Mouse (Mus musculus) hindbrain, embryonic 14.5 days (tissue): ENCODE measurements around the gene Phf13. TPM values are rescaled to one million over a fixed set of nuclear protein-coding genes. Genes with fewer than 3 reads are reported as not detected.

Experiments
- ATAC-seq: fragments of 200-750 bp; cut with Nextera tagmentation; 2 replicates; pipeline ENCODE4 v1.8.0; 2017; ENCODE audit warnings: moderate number of reproducible peaks, mild to moderate bottlenecking, moderate TSS enrichment, moderate library complexity; ENCODE audit not compliant: low FRiP score
- DNase-seq: peaks from one replicate; pipeline ENCODE4 v3.0.0-alpha.2; 2015; ENCODE audit warnings: low spot score
- H3K27ac ChIP-seq: fragments of 300-500 bp; sonication (generic); 2 replicates; pipeline ENCODE4 v1.5.1; 2014; ENCODE audit warnings: mild to moderate bottlenecking, moderate library complexity
- H3K27me3 ChIP-seq: fragments of 300-500 bp; sonication (generic); 2 replicates; pipeline ENCODE4 v1.6.1; 2014; ENCODE audit warnings: mild to moderate bottlenecking, low read length, mixed read lengths; ENCODE audit not compliant: control insufficient read depth, insufficient read depth
- H3K36me3 ChIP-seq: fragments of 300-500 bp; sonication (generic); replicated peaks from 2 replicates; pipeline ENCODE4 v1.6.1; 2014; ENCODE audit not compliant: control insufficient read depth, insufficient read depth
- H3K4me1 ChIP-seq: fragments of 300-500 bp; sonication (generic); replicated peaks from 2 replicates; pipeline ENCODE4 v1.6.1; 2014; ENCODE audit warnings: antibody characterized with exemption, low read length, mixed read lengths; ENCODE audit not compliant: control insufficient read depth, insufficient read depth
- H3K4me2 ChIP-seq: fragments of 300-500 bp; sonication (generic); replicated peaks from 2 replicates; pipeline ENCODE4 v1.6.1; 2014; ENCODE audit warnings: mild to moderate bottlenecking, moderate library complexity
- H3K4me3 ChIP-seq: fragments of 300-500 bp; sonication (generic); replicated peaks from 2 replicates; pipeline ENCODE4 v1.5.1; 2014; ENCODE audit warnings: mild to moderate bottlenecking, low read length
- H3K9ac ChIP-seq: fragments of 300-500 bp; sonication (generic); 2 replicates; pipeline ENCODE4 v1.6.1; 2014
- H3K9me3 ChIP-seq: fragments of 300-500 bp; sonication (generic); 2 replicates; pipeline ENCODE4 v1.6.1; 2016; ENCODE audit warnings: low read length; ENCODE audit not compliant: control insufficient read depth
- WGBS: fragments of 180-500 bp; shearing (Covaris S2); extraction: QIAGEN DNeasy Blood & Tissue Kit; methylation state at CpG from one replicate; pipeline ENCODE4 v1.1.7; 2014; 5-methylcytosine and 5-hydroxymethylcytosine counted together
- polyA plus RNA-seq: library from polyadenylated mRNA; unstranded; fragments of >200 nt; fragmentation: Nextera tagmentation; extraction: Ambion mirVana; gene quantifications from 2 replicates; pipeline ENCODE4 v1.2.1, GENCODE M21; 2014

Gene Phf13
- polyA plus RNA-seq, 1 experiment from 2014 or later: 20.6 TPM

- H3K27me3 ChIP-seq: no peaks in the 10 kb centered on the region
- H3K36me3 ChIP-seq: no peaks in the 10 kb centered on the region
- H3K4me1 ChIP-seq: peaks cover 17% of the 10 kb centered on the region
- DNase-seq (no peak), ATAC-seq (no peak)
- H3K9ac ChIP-seq: no peak overlapping the region
- no peak overlapping the region for H3K4me2 ChIP-seq
- no peak overlapping the region for H3K4me3 ChIP-seq
- no peak overlapping the region for H3K27ac ChIP-seq
- 93% methylated on average over 13 of the region's 13 CpGs for WGBS
- H3K9me3 ChIP-seq: no peaks in the 10 kb centered on the region
These were observed 36.9 kb upstream of the Phf13 start for GRCm38 (mm10) chr4:152032922-152033321.

- Histone ChIP-seq H3K4me3 (no peak overlapping the region), H3K4me1 (peaks cover 37% of the 10 kb centered on the region), H3K9ac (peak overlapping the region; percentile 11; the same call in 1 of the 2 replicates), H3K27me3 (no peaks in the 10 kb centered on the region), H3K36me3 (no peaks in the 10 kb centered on the region), H3K9me3 (no peaks in the 10 kb centered on the region), H3K27ac (no peak overlapping the region), H3K4me2 (peak overlapping the region; percentile 3; the same call in 1 of the 2 replicates)
- DNase-seq (no peak), ATAC-seq (no peak)
- 53% methylated on average over 4 of the region's 4 CpGs for WGBS
These were observed 33.9 kb upstream of the Phf13 start for GRCm38 (mm10) chr4:152029997-152030396.

- Histone ChIP-seq H3K27me3 (no peaks in the 10 kb centered on the region), H3K9me3 (no peaks in the 10 kb centered on the region), H3K36me3 (0 out of 2 replicates have a peak, but pooled peaks cover 8% of the 10 kb centered on the region), H3K4me2 (peak overlapping the region; percentile 95; the same call in 1 of the 2 replicates), H3K27ac (no peak overlapping the region), H3K9ac (0 out of 2 replicates have a peak overlapping the region, but pooled peaks have one; percentile 71), H3K4me1 (peaks cover 39% of the 10 kb centered on the region), H3K4me3 (no peak overlapping the region)
- DNase-seq (no peak), ATAC-seq (no peak)
- 44% methylated on average over 5 of the region's 5 CpGs for WGBS
These were observed 33.0 kb upstream of the Phf13 start for GRCm38 (mm10) chr4:152029087-152029486.

DNA sequence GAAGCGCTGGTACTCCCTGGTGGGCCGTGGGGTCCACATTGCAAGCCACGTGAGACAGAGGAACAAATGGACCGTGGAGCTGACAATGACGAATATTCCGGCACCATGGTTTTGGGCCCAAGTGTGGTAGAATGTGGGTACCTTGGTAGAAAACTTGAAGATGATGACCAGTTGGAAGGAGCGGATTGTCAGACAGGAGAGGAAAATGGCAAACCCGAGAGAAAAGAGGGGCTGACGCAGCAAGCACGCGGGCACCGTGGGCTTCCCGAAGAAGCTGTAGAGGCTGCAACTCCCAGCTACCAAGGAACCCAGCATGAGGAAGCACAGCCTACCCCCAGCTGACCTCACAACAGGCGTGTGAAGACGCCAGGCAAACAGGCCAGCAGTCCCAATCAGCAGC, 32.4 kb upstream of the Phf13 start:
- no peaks in the 10 kb centered on the region for H3K27me3 ChIP-seq
- ATAC-seq (no peak), DNase-seq (no peak)
- H3K4me1 ChIP-seq: peaks cover 39% of the 10 kb centered on the region
- H3K9me3 ChIP-seq: no peaks in the 10 kb centered on the region
- H3K9ac ChIP-seq: peak overlapping the region; percentile 71
- H3K27ac ChIP-seq: peak overlapping the region; percentile 34; the same call in 1 of the 2 replicates
- WGBS: 58% methylated on average over 15 of the region's 15 CpGs
- H3K4me2 ChIP-seq: peak overlapping the region; percentile 95
- peak overlapping the region; percentile 77 for H3K4me3 ChIP-seq
- 0 out of 2 replicates have a peak, but pooled peaks cover 13% of the 10 kb centered on the region for H3K36me3 ChIP-seq

DNA sequence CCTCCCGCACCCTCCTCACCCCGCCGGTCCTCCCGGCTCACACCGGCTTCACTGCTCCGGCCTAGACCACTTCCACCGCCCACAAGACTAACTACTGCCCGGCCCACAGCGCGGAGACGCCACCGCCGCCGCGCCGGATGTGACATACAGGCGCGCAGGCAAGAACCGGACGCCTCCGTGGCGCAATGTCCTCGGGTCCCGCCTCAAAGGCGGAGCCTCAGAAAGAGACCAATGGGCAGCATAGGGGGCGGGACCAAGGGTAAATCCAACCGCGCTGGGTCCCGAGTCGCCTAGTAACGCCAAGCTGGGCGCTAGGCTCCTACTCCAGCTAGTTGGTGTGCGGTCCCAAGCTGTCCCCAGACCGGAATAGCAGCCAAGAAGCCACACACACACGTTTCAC, 31.5 kb upstream of the Phf13 start, which contains the start of gene Zbtb48:
TSS of gene Zbtb48 (minus strand) at position 148 of the 400 bp plus-strand sequence.
- peak; percentile 97 for ATAC-seq
- Histone ChIP-seq H3K4me1 (peaks cover 39% of the 10 kb centered on the region), H3K4me3 (peak within 1 kb of the TSS; percentile 77), H3K27me3 (no peaks in the 10 kb centered on the region), H3K9ac (peak within 1 kb of the TSS; percentile 71), H3K27ac (peak within 1 kb of the TSS; percentile 34), H3K4me2 (peak within 1 kb of the TSS; percentile 95), H3K36me3 (peaks cover 17% of the 10 kb centered on the region), H3K9me3 (no peaks in the 10 kb centered on the region)
- 0% methylated on average over 33 of the region's 35 CpGs for WGBS
- peak; percentile 95 for DNase-seq

DNA sequence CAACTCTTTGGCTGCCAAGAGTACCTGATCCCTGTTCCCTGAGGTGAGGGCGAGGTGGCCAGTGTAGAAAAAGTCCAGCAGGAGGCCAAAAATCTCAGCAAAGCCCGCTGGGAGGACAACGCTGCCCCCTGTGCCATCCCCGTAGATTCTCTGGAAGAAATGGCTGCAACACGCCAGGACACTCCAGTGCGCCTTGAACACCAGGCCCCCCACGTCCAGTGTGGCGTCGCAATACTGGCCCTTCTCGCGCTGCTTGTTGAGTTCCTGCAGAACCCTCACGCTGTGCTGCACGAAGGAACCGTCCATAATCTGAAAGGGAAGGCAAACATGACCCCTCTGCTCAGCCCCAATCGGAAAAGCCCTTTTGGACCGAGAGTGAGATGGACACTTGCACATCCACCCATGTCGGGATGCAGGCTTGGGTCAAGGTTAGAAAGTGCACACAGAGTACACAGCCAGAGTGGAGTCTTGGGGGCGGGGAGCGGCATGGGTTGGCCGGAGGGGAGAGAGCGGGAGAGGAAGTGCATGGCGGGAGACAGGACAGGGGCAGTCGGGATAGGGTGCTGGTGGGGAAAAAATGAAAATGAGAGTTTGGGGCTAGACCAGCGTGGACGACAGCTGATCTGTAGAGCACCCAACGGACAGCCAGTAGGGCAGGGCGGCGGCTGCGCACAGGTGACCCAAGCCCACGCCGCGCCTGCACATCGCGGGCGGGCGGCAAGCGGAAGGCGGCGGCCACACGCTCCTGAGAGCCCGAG, 30.9 kb upstream of the Phf13 start:
- Histone ChIP-seq H3K4me1 (peaks cover 39% of the 10 kb centered on the region), H3K9me3 (no peaks in the 10 kb centered on the region), H3K36me3 (peaks cover 23% of the 10 kb centered on the region), H3K4me2 (peak overlapping the region; percentile 95), H3K27ac (no peak overlapping the region; the same call in 1 of the 2 replicates), H3K27me3 (no peaks in the 10 kb centered on the region), H3K4me3 (peak overlapping the region; percentile 77), H3K9ac (peak overlapping the region; percentile 71)
- DNase-seq: no peak
- WGBS: 3% methylated on average over 33 of the region's 41 CpGs
- ATAC-seq: peak; percentile 50; the same call in 1 of the 2 replicates

- Histone ChIP-seq H3K4me2 (no peak overlapping the region), H3K4me3 (no peak overlapping the region), H3K36me3 (peaks cover 47% of the 10 kb centered on the region), H3K4me1 (peaks cover 33% of the 10 kb centered on the region), H3K9ac (no peak overlapping the region), H3K9me3 (no peaks in the 10 kb centered on the region), H3K27me3 (no peaks in the 10 kb centered on the region), H3K27ac (no peak overlapping the region)
- WGBS: 92% methylated on average over 11 of the region's 11 CpGs
- ATAC-seq: no peak
- no peak for DNase-seq
These were observed 28.5 kb upstream of the Phf13 start for GRCm38 (mm10) chr4:152024525-152024924.

DNA sequence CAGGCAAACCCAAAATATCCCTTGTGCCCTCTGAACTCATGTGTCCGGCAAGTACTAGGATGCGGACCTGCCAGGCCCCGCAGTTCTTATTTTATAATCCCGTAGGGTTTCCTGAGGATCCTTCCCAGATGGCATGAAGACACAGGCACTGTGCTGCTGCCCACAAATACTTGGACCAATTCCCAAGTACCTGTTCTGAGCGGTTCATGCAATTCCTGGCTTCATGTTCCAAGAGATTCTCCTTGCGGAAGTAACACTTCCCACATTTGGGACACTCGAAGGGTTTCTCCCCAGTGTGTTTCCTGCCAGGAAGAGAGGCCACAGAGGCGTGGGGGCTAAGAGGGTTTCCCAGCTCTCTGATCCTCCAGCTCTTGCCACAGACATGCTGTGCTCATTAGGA, 26.4 kb upstream of the Phf13 start:
- Histone ChIP-seq H3K4me2 (no peak overlapping the region), H3K4me3 (no peak overlapping the region), H3K27ac (no peak overlapping the region), H3K27me3 (no peaks in the 10 kb centered on the region), H3K9ac (no peak overlapping the region), H3K36me3 (peaks cover 55% of the 10 kb centered on the region), H3K4me1 (peaks cover 22% of the 10 kb centered on the region), H3K9me3 (no peaks in the 10 kb centered on the region)
- ATAC-seq (no peak), DNase-seq (no peak)
- WGBS: 86% methylated on average over 8 of the region's 8 CpGs

DNA sequence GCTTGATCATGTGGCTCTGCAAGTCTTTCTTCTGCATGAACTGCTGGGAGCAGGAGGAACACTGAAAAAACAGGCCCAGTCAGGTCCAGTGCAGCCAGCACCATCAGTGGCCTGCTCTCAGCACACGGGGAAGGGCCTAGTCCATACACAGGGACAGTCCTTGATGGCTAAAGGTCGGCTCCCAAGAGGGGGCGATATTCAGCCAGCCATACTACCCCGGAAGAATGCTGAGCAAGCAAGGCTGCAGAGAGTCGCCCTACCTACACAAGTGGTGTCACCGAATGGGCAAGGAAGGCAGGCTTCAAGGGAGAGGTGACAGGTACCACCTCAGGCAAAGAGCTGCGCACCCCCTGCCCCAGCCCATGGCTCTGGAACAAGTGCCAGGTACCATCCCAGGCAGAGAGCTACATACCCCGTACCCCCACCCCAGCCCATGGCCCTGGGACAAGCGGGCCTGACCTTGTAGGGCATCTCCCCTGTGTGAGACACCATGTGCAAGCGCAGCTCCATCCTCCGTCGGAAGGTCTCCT, 25.6 kb upstream of the Phf13 start:
- Histone ChIP-seq H3K4me3 (no peak overlapping the region), H3K9me3 (no peaks in the 10 kb centered on the region), H3K4me1 (peaks cover 19% of the 10 kb centered on the region), H3K27me3 (no peaks in the 10 kb centered on the region), H3K27ac (no peak overlapping the region), H3K4me2 (no peak overlapping the region), H3K9ac (no peak overlapping the region), H3K36me3 (peaks cover 56% of the 10 kb centered on the region)
- no peak for DNase-seq
- no peak for ATAC-seq
- WGBS: 74% methylated on average over 12 of the region's 12 CpGs
